Mouse (Mus musculus) hindbrain, postnatal 0 days (tissue): ENCODE data around the gene Gm20388. TPM values are rescaled to one million over a fixed set of nuclear protein-coding genes. Genes with fewer than 3 reads are reported as not detected.

Experiments used
- ATAC-seq: fragments of 200-750 bp; cut with Nextera tagmentation; 2 replicates; pipeline ENCODE4 v1.8.0; 2017; ENCODE audit warnings: mild to moderate bottlenecking, moderate TSS enrichment, moderate library complexity
- DNase-seq: peaks from one replicate; pipeline ENCODE4 v3.0.0-alpha.2; 2015; ENCODE audit warnings: low spot score
- H3K27ac ChIP-seq: fragments of 300-500 bp; sonication (generic); 2 replicates; pipeline ENCODE4 v1.5.1; 2014; ENCODE audit warnings: mild to moderate bottlenecking
- H3K27me3 ChIP-seq: fragments of 300-500 bp; sonication (generic); 2 replicates; pipeline ENCODE4 v1.6.1; 2014; ENCODE audit warnings: low read length, mixed read lengths; ENCODE audit not compliant: insufficient read depth
- H3K36me3 ChIP-seq: fragments of 300-500 bp; sonication (generic); 2 replicates; pipeline ENCODE4 v1.6.1; 2014; ENCODE audit warnings: low read length, mixed read lengths; ENCODE audit not compliant: insufficient read depth
- H3K4me1 ChIP-seq: fragments of 300-500 bp; sonication (generic); 2 replicates; pipeline ENCODE4 v1.6.1; 2014; ENCODE audit warnings: antibody characterized with exemption, low read length, mixed read lengths; ENCODE audit not compliant: insufficient read depth
- H3K4me2 ChIP-seq: fragments of 300-500 bp; sonication (generic); 2 replicates; pipeline ENCODE4 v1.6.1; 2014; ENCODE audit warnings: low read depth, mild to moderate bottlenecking, low read length, moderate library complexity, mixed read lengths
- H3K4me3 ChIP-seq: fragments of 300-500 bp; sonication (generic); 2 replicates; pipeline ENCODE4 v1.5.1; 2014; ENCODE audit warnings: low read length
- H3K9ac ChIP-seq: fragments of 300-500 bp; sonication (generic); replicated peaks from 2 replicates; pipeline ENCODE4 v1.6.1; 2014; ENCODE audit warnings: mild to moderate bottlenecking, low read length, moderate library complexity, mixed read lengths
- H3K9me3 ChIP-seq: fragments of 300-500 bp; sonication (generic); 2 replicates; pipeline ENCODE4 v1.6.1; 2016; ENCODE audit warnings: low read length, mixed read lengths
- CTCF ChIP-seq: IDR thresholded peaks from 2 replicates; pipeline ENCODE4 v1.5.1; 2016; ENCODE audit warnings: antibody characterized with exemption, control low read depth, low read depth
- WGBS: fragments of 180-500 bp; shearing (Covaris S2); extraction: QIAGEN DNeasy Blood & Tissue Kit; methylation state at CpG from one replicate; pipeline ENCODE4 v1.1.7; 2014; 5-methylcytosine and 5-hydroxymethylcytosine counted together
- polyA plus RNA-seq: library from polyadenylated mRNA; unstranded; fragments of >200 nt; fragmentation: Nextera tagmentation; extraction: Ambion mirVana; gene quantifications from 2 replicates; pipeline ENCODE4 v1.2.1, GENCODE M21; 2015
- total RNA-seq: library from RNA; depleted of rRNA; stranded (reverse); fragments of >200 nt; gene quantifications from 2 replicates; pipeline ENCODE4 v1.2.3, GENCODE M21; 2014

Gene Gm20388
- total and polyA plus RNA-seq, 2 experiments from 2014 or later = 71.3 TPM; not detected in 1

DNA sequence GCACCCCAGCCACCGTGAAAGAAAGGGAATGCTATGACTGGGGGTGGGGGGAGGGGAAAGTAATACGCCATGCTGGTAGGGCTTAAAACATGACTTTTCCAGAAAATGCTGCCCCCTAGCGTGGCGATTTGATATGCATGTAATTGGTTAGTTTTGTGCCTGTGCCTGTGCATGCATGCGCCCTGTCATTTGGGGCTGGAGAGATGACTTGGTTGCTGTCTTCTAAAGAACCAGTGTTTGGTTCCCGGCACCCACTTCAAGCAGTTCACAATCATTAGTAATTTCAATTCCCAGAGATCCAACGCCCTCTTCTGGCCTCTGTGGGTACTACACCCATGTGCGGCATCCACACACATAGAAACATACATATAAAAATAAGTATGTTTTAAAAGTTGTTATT is 913.2 kb downstream of the Gm20388 start:
- 68% methylated on average over 8 of the region's 8 CpGs for WGBS
- Histone ChIP-seq H3K27me3 (no peaks in the 10 kb centered on the region), H3K4me1 (no peaks in the 10 kb centered on the region), H3K4me3 (no peak overlapping the region), H3K9me3 (no peaks in the 10 kb centered on the region), H3K36me3 (no peaks in the 10 kb centered on the region), H3K27ac (no peak overlapping the region), H3K4me2 (no peak overlapping the region), H3K9ac (no peak overlapping the region)
- DNase-seq (no peak), ATAC-seq (no peak)
- no peak for TF ChIP-seq CTCF

- no peak overlapping the region for H3K4me2 ChIP-seq
- 68% methylated on average over 7 of the region's 7 CpGs for WGBS
- TF ChIP-seq CTCF = no peak
- no peak overlapping the region for H3K4me3 ChIP-seq
- H3K36me3 ChIP-seq = no peaks in the 10 kb centered on the region
- H3K4me1 ChIP-seq = no peaks in the 10 kb centered on the region
- ATAC-seq (no peak), DNase-seq (no peak)
- no peak overlapping the region for H3K9ac ChIP-seq
- no peak overlapping the region for H3K27ac ChIP-seq
- no peaks in the 10 kb centered on the region for H3K9me3 ChIP-seq
- H3K27me3 ChIP-seq = no peaks in the 10 kb centered on the region
Measured at GRCm38 (mm10) chr8:120824638-120825037, 914.0 kb downstream of the Gm20388 start.

GRCm38 (mm10) chr8:120828279-120828678 is 917.6 kb downstream of the Gm20388 start:
- H3K9ac ChIP-seq = no peak overlapping the region
- H3K9me3 ChIP-seq = no peaks in the 10 kb centered on the region
- DNase-seq (no peak), ATAC-seq (no peak)
- no peaks in the 10 kb centered on the region for H3K4me1 ChIP-seq
- H3K27ac ChIP-seq = no peak overlapping the region
- WGBS = 11% methylated on average over 14 of the region's 14 CpGs
- no peak overlapping the region for H3K4me3 ChIP-seq
- TF ChIP-seq CTCF = peak; percentile 90
- no peaks in the 10 kb centered on the region for H3K36me3 ChIP-seq
- H3K4me2 ChIP-seq = no peak overlapping the region
- no peaks in the 10 kb centered on the region for H3K27me3 ChIP-seq

- no peak for ATAC-seq
- TF ChIP-seq CTCF = no peak
- H3K27ac ChIP-seq = no peak overlapping the region
- no peaks in the 10 kb centered on the region for H3K36me3 ChIP-seq
- no peaks in the 10 kb centered on the region for H3K27me3 ChIP-seq
- no peak overlapping the region for H3K9ac ChIP-seq
- H3K9me3 ChIP-seq = no peaks in the 10 kb centered on the region
- DNase-seq = no peak
- H3K4me1 ChIP-seq = no peaks in the 10 kb centered on the region
- 88% methylated on average over 12 of the region's 12 CpGs for WGBS
- no peak overlapping the region for H3K4me2 ChIP-seq
- no peak overlapping the region for H3K4me3 ChIP-seq
Measured at GRCm38 (mm10) chr8:120830661-120831060, 920.0 kb downstream of the Gm20388 start.

DNA sequence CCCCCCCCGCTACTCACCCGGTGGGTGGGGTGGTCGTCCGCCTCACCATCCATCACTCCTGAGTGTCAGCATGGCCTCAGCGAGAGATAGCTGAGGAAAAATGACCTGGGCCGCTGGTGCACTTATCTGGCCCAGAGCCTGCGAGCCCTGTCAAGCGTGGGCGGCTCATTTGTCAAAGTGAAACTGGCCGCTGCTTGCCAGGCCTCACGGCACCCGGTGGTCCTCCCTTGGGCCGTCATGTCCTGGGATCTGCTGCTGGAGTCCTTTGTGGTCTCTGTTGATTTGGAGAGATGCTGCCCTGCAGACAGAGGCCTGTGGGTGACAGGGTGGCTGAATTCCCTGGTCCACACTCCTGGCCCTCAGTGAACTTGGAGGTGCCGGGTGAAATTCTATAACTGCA is 921.4 kb downstream of the Gm20388 start:
- TF ChIP-seq CTCF = no peak
- H3K4me2 ChIP-seq = peak overlapping the region; percentile 23
- no peak overlapping the region for H3K9ac ChIP-seq
- H3K4me3 ChIP-seq = no peak overlapping the region
- H3K9me3 ChIP-seq = no peaks in the 10 kb centered on the region
- no peak overlapping the region for H3K27ac ChIP-seq
- no peak for ATAC-seq
- WGBS = 16% methylated on average over 13 of the region's 14 CpGs
- H3K36me3 ChIP-seq = no peaks in the 10 kb centered on the region
- H3K27me3 ChIP-seq = no peaks in the 10 kb centered on the region
- peak; percentile 40 for DNase-seq
- no peaks in the 10 kb centered on the region for H3K4me1 ChIP-seq

- ATAC-seq (no peak), DNase-seq (no peak)
- no peak for TF ChIP-seq CTCF
- 32% methylated on average over 4 of the region's 4 CpGs for WGBS
- no peaks in the 10 kb centered on the region for H3K36me3 ChIP-seq
- H3K4me1 ChIP-seq = no peaks in the 10 kb centered on the region
- no peaks in the 10 kb centered on the region for H3K9me3 ChIP-seq
- H3K27me3 ChIP-seq = no peaks in the 10 kb centered on the region
- H3K9ac ChIP-seq = no peak overlapping the region
- no peak overlapping the region for H3K27ac ChIP-seq
- no peak overlapping the region for H3K4me3 ChIP-seq
- no peak overlapping the region for H3K4me2 ChIP-seq
Measured at GRCm38 (mm10) chr8:120833196-120833595, 922.6 kb downstream of the Gm20388 start.

DNA sequence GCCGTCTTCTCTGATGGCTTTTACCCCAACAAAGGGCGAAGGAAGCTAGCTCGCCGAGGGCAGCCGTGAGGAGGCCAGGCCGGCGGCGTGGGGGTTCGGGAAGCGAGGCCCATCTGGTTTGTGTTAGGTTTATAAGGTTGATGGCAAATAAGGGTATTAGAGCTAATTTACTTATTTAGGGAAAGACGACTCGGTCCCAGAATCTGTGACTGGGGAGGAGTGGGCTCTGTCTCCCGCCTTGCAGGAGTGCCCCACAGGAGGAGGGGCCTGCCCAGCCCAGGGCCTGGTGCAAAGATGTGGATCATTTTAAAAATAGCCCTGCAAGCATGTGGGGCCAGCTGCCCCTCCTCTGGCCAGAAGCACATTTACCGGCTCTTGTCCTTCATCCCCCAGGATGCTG is 928.4 kb downstream of the Gm20388 start:
- no peak overlapping the region for H3K27ac ChIP-seq
- no peaks in the 10 kb centered on the region for H3K9me3 ChIP-seq
- no peak for TF ChIP-seq CTCF
- no peaks in the 10 kb centered on the region for H3K36me3 ChIP-seq
- 83% methylated on average over 14 of the region's 14 CpGs for WGBS
- no peak for DNase-seq
- H3K4me1 ChIP-seq = no peaks in the 10 kb centered on the region
- no peak overlapping the region for H3K9ac ChIP-seq
- H3K4me2 ChIP-seq = no peak overlapping the region
- no peak overlapping the region for H3K4me3 ChIP-seq
- ATAC-seq = no peak
- H3K27me3 ChIP-seq = no peaks in the 10 kb centered on the region
